Mouse (Mus musculus): ENCODE measurements around the gene Mast3.

DNA sequence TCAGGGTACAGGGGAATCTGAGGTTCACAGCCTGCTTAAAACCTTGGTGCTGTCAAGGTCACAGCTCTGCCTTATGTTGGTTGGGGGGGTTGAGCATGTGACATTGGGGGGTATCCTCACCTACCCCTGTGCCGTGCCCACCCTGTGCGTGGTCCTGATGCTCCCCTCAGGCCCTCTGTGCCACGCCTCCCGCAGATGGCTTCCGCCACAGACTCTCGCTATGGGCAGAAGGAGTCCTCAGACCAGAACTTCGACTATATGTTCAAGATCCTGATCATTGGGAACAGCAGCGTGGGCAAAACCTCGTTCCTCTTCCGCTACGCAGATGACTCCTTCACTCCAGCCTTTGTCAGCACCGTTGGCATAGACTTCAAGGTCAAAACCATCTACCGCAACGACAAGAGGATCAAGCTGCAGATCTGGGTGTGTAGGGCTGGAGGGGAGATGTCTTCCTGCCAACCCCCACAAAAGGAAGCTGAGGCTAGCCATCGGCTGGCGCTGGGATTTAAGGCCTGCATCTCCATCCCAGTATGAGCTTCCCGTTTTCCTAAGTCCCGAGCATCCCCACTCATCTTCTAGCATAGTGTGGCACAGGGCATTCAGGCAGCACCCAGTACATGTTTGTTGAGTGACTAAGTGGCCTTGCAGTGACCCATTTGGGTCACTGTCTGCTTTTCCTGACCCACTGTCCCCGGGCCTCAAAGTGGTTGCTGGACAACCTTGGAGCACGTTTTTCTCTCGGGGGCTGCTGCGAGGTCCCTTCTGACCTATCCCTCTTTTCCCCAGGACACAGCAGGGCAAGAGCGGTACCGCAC is 49.0 kb downstream of the Mast3 start:
- TF ChIP-seq POLR2A (IDR thresholded peaks at IDR 0.05; ENCODE audit: low read depth, low read length) (no peak), CTCF (IDR thresholded peaks at IDR 0.05; ENCODE audit: extremely low read depth, insufficient read length, insufficient replicate concordance, low read depth, low read length) (no peak)

Data from small intestine, adult 2 months (tissue).